Mouse (Mus musculus) inflammation-experienced regulatory T-cells, adult 6 months (primary cell): Measurements from ENCODE around the gene Rin2. TPM values are rescaled to one million over a fixed set of nuclear protein-coding genes. Genes with fewer than 3 reads are reported as not detected.

Experiments used
- ATAC-seq: one replicate; pipeline ENCODE4 v1.8.0; 2017
- polyA plus RNA-seq, 3 experiments: library from polyadenylated mRNA; unstranded; fragments of 100-300 nt; shearing (Covaris generic); gene quantifications; one replicate each; pipeline ENCODE4 v1.2.1; 2017

Gene Rin2
- polyA plus RNA-seq, result 1 to 10 TPM; 2.0 to 2.3 (median 2.1) TPM

DNA sequence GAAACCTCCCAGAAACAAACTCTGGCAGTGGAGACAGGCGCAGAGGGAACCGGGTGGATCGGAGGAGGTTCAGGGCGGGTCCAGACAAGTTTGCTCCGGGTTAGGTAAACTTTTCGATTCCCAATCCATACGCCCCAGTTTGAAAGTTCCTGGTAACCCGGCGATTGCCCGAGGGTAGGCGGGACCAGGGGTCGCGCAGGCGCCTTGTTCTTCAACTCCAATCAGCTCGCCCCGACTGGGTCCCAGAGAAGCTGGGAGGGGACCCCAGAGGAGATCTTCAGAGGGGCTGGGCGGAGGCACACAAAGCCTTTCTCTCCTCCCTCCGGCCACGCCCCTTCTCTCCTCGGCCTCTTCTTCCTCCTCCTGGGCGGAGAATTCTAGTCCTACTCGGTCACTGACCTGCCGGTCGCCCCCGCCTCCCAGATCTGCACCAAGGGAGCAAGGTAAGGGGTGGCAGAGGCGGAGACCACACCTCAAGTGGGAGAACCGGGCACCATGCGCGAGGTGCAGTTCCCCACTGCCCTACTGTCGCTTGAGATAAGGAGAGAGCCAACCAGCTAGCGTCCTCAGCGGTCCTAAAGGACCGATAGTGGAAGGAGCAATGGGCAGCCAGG lies at the start of gene Rin2:
Rin2 (plus strand) TSS at position 74 of the 614 bp plus-strand sequence.
- ATAC-seq, result no peak

DNA sequence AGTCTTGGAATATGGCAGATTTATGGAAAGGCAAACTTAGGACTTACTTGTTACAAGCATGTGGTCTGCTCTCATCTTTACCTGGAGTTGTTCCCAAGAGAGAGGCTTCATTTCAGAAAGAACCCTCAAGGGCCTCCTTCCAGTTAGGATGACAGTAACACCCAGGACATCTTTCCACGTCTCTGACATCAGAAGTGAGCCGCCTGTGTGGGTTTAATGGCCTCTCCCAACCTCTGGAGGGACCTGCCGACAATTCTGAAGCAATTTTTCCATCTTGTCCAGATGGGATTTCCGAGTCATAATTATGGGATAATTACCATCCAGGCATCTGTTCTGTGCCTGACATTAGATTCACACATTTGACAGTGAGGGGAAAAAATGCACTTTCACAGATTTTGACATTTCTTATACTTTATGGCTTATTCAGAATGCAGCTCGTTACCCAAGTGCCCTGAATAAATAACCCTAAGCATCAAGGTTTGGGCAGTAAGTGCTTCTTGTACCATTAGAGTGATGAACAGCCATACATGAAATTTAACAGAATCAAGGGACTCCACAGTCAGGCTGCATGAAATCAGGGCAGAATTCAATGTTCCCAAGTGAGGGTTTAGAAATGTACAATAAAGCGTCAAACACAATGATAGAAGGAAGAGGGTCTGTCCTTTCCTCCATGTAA lies 43.8 kb upstream of the Rin2 start:
- ATAC-seq, result no peak

DNA sequence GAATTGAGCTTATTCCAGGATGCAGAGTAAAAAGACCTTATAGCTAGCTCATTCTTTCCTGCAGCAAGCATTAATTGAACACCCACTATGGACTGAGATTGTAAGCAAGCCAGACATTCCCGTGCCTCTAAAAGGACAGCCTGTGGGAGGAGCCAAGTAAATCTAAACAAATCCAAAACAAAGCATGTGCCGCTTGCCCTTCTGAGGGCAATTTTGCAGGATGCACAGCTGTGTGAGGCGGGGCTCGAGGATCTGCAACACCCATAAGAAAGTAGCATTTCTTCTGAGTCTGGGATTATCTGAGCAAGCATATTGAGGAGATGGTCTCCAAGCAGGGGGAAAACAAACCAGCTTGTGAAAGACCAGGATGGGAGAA lies 43.2 kb upstream of the Rin2 start:
- ATAC-seq, result no peak

DNA sequence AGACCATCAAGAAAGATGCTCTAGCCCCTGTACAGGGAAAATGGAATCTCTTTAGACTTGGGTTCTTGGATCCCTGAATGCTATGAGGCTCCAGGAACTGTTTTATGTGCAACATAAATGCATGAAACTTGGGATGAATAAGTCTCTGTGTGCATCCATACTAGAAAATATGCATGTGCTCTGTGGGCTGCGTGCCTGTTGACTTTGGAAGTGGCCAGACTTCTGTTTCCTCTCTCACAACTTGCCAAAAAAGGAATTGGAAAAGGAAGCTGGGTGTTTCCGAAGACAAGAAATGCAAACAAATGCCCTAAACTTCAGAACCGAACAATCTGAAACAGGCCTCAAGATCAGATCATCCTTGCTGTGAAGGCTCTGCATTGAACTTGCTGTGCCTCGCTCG lies 41.2 kb upstream of the Rin2 start:
- ATAC-seq, result no peak

DNA sequence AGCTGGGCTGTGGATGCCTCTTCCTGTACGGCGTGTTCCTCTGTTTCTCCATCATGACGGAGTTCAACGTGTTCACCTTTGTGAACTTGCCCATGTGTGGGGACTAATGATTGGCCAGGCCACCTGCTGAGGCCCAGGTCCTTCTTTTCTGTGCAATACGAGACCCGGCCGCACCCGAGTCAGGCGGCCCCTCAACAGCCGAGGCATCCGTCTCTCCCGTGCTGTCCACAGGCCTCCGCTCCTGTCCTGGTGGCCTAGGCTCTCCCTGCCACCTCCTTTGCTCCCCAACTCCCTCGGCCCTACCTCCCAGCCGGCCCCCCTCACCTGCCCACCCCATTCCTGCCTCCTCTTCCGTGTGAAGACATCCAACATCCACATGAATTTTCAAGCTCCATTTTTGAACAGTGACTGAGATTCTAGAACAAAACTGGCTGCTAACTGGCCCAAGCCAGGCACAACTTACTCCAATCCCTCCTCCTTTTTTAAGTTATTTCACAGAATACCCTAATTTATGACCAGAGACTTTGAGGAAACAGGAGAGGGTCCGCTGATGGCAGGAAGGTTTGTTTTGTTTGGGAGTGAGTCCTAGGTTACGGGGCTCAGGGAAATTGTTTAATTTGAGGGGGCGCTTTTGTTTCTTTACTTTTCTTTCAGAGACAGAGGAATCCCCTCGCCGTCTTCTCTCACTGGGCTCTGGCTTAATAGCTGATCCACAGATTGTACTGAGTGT lies 34.6 kb upstream of the Rin2 start:
- no peak for ATAC-seq

DNA sequence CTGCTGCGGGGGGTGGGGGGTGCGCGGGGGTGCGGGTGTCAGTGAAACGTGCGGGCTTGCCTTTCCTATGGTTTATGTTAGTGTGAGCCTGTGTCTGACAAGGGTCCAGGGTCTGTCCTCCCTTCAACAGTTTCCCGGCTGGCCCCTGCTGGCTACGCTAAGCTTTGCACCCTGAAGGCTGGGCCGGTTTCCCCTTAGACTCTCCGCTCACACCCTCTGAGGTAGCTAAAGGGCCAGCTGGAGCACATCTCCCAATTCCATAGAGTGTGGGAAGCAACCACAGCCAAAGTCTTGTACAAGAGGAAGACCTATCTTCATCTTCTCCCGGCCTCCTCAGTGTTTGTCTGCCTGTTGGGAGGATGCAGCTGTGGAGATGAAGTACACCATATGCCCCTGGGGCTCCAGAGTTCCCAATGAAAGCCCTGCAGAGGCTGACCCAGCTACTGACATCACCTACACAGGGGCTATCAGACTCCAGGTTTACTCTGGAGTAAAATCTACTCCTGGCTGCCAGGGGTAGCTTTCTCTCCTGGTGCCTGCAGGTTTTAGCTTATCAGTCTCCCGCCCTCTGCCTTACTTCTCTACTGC lies 19.5 kb upstream of the Rin2 start:
- ATAC-seq, result no peak

DNA sequence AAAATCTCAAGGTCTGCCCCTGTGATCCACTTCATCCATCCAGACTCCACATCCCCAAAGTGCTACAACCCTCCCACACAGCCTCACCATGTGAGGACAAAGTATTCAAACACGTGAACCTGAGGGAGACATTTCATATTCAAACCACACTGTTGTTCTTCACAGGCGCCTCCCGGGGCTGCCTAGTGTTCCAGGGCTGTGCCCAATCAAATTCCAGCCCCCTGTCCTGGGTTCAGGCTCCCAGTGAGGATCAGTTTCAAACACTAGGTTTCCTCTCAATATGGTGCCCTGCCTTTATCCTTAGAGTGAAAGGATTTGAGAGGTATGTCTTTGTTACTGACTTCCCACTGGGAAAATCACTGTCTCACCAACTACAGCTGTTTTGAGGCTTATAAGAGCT lies 18.9 kb upstream of the Rin2 start:
- no peak for ATAC-seq

DNA sequence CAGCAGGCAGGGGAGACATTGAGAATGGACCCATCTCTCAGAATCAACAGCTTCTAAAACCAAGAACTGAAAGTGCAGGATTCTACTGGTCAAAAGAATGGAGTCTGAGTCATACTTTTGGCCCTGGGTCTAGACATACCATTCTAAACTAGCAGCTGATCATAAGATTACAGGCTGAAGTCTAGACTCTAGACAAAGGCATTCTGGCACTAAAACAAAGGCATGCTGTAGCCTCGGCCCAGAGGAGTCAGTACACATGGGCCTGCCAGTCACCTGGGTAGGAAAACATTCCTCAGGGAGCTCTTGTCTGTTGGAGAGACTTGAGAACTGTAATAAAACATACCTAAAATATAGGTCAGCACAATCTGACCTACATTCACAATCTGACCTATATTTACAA lies 18.3 kb upstream of the Rin2 start:
- ATAC-seq, result no peak

DNA sequence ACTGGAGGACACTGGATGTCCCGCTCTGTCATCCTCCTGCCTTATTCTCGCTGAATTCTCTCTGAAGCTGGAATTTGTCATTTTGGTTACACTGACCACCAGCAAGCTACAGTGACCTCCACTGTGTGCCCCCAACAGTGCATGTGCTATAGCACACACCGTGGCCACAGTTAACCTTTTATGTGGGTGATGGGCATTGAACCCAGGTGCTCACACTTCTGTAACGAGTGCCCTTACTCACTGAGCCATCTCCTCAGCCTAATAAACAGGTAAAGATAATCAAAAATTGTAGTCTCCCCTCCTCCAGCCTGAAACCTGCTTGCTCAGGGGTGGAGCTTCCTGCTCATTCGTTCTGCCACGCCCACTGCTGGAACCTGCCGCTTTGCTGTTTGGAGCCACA lies 13.8 kb upstream of the Rin2 start:
- ATAC-seq, result no peak

DNA sequence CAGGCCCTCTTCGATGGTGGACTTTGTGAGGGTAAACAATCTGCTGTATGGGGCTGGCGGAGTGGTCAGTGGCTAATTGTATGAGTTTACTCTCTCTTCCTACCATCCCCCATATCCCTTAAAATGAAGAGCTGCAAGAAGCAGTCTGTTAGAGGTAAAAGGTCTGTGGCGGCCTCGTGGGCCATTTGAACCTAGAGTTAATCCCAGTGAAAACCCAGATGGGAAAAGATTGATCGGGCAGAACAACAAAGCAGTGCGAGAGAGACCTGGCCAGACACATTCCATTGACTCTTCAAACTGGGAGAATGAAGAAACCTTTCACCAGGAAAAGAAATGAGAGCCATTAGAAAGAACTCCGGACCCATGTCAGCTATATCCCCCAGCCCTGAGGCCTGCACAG lies 11.1 kb upstream of the Rin2 start:
- no peak for ATAC-seq

DNA sequence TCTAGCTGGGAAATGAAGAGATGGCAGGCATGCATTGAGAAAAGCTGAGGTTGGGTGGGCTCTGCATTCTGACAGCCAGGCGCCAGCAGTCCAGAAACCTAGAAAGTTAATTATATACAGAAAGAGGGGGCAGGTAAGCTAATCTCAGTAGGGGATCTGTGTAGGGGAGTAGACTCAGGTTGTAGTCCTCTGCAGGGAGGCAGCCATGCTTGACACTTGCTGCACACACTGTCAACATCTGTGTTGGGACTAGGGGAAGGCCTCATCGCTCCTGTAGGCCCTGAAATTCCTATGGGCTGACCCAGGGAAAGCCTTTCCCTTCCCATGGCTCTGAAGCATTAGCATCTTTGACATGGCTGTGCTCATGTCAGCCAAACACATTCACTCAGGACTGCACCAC lies 10.7 kb upstream of the Rin2 start:
- no peak for ATAC-seq

DNA sequence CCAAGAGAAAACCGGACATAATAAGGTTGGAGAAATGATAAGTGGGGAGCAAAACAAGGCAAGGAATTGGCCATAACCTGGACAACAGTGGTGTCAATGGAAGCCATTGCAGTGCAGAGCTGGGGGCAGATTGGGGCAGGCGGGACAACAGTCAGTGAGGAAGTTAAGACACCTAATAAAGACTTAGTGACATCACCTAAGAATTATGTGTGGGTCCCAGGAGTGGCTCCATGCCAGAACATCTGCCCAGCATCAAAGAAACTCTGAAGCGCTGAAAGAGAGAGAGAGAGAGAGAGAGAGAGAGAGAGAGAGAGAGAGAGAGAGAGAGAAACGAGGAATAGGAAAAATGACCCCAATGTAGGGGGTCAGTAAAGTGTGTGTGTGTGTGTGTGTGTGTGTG lies 6.9 kb upstream of the Rin2 start:
- no peak for ATAC-seq

DNA sequence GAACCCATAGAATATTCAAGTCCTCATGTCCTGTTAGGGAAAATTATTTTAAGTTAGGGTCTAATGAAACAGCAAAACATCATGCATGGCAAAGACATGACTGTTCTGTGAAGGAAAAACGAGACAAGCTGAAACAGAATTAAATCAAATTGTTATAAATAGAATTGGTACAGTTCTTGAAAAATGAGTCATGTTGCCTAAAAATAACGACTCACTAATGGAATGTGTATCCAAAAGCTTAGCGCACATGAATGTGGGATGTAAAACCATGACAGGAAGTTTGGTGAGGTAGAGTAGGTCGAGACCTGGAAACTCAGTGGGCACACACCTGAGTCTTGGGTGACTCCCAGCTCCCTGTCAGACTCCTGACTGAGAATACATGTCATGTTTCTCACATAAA lies 4.9 kb upstream of the Rin2 start:
- no peak for ATAC-seq

DNA sequence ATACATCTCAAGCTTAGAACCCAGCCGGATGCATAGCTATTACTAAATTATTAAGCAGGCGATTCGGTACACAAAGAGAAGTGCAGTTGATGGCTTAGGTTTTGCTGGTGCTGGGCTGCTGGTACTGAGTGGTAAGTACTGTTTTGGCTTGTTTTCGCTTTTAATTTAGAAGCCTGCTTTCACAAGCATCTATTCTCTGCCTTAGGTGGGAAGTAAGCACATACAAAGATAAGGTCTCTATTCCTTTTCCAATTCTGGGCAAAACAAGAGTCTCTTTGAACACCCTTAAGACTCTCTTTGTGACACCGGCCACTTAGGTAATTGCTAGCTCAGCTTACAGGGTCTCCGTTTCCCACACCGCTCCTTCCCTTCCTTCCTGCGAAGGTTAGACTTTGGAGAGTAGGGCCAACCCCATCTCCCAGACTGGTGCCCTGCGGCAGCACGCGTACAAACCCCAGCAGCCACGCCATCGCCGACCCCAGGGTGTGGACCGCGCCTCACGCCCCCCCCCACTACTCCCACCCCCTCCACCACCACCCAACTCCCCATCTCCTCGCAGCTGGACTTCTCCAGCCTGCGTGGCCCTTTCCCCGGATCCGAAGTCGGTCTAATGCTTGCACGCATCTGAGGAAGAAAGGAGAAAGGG lies 396 bp upstream of the Rin2 start:
- no peak for ATAC-seq

DNA sequence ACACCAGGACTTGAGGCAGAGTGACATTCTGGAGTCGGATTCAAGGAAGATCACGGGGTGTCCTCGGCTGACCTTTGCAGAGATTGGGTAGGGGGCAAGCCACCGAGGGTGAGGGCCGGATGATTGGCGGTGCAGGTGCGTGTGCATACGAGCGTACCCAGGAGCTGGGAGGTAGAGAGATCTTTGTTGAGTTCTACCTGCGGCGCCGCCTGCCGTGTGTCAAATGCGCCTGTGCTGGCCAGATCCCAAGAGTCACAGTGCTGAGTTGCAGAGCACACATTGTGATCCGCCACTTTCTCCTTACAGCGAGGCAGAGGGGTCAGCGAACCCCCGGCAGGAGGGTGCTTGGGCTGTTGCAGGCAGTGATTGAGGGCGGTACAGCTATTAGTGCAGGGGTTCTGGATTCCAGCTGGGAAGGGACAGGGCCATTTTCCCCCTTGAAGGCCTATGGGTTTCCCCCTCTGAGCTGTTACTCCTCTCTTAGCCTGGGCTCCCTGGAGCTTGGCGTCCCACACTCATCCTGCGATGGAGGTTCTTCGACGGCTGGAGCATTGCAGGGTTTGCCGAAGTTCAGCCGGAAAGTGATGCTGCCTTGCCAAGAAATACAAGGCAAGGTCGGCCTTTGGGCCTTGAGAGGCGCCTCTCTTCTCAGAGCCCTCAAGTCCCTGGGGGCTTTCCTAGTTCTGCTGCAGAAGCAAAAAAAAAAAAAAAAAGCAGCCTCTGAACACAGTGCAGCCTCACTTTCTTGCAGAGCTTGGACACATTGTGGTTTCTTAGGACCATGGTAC lies 935 bp downstream of the Rin2 start:
- no peak for ATAC-seq

DNA sequence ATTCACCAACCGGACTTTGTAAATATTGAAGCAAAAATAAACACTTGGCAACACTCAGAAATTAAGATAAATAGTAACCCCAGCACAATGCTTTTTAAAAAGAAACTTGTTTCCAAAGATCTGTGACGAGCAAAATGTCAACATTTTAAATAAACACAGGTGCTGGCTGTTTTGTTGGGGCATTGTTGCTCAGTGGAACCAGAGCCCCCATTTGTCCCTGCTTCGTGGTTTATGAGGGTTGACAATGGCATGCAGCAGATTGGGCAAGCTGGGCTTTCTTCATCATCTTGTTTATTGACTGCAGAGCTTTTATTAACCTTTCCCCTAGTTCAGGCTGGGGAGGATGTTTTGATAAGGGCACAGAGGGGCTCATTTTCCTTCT lies 1.5 kb downstream of the Rin2 start:
- ATAC-seq, result no peak

DNA sequence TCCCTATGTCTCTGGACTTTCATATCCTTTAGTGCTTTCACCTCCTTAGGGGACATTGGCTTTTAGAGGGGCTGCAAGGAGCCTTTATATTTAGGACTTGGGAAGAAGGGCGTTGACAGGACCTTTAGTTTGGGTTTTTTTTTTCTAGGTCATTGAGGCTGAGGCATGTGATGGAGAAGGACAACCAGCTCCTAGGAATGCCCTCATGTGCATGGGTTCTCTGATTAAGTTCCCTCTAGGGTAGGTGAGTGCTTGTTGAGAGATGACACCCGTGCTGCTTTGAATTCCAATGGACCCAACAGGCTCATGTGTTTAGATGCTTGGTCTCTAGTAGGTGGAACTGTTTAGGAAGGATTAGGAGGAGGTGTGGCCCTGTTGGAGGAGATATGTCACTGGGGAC lies 1.9 kb downstream of the Rin2 start:
- ATAC-seq, result no peak

DNA sequence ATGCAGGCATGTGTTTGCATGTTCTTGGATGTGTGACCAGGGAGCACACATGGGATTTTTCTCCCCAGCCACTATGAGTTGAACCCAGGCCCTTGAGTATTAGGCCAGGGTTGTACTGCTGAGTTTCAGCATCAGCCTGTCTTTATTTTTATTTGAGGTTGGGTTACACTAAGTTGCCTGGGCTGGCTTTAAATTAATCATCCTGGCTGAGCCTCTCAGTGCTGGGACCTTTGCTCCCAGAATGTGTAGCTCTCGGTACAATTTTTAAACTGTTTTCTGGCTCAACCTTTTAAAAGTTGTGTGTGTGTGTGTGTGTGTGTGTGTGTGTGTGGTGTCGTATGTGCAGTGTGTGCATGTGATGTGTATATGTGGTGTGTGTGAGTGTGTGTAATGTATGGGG lies 5.1 kb downstream of the Rin2 start:
- no peak for ATAC-seq

DNA sequence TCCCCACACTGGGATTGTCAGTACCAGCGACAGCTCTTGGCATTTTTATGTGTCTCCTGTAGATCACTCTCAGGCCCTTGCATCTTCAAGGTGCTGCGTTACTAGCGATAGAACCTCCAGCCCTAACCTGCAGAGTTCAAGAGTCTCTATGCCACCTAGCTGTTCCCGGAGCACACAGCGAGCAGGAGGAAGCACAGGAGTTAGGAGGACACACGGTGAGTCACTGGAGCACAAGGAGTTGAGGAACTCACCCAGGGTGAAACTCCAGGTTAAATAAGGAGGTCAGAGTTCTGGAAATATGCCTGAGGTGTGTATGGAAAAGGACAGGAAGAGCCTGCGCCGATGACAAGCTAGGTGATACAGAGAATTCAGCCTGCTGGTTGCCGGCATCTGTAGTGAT lies 5.7 kb downstream of the Rin2 start:
- ATAC-seq, result no peak

DNA sequence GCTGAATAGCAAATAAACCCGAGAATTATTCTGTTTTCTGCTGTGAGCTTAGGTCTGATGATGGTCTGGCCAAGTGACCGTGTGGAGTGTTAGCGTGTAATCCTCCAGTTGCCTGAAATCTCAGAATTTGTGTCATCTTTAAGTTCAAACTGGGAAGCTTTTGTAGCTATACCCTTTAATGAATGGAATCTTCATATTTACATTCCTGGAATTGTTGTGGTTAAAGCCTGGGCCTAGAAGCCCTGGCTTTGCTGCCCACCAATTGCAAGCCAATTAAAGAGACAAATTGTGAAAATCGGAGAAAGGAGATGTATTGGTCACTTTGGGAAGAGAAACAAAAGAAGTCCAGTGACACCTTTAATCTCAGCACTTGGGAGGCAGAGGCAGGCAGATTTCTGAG lies 6.6 kb downstream of the Rin2 start:
- ATAC-seq, result no peak

DNA sequence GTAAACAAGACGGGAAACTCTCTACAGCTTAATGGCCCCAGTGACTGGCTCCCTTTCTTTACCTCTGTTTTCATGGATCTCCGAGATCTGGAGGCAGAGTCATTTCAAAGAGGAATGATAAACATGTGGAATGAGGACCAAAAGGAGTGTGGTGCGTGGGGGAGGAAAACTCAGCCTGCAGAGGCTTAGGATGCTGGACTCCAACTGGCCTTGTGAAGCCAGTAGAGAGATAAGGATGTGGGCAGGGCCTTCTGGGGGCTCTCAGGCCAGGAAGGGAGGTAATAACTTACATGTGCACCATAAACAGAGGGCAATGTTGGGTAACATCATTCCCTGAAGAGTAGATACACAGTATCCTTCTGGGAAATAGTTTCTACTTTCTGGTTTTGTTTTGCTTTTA lies 7.9 kb downstream of the Rin2 start:
- ATAC-seq, result no peak

DNA sequence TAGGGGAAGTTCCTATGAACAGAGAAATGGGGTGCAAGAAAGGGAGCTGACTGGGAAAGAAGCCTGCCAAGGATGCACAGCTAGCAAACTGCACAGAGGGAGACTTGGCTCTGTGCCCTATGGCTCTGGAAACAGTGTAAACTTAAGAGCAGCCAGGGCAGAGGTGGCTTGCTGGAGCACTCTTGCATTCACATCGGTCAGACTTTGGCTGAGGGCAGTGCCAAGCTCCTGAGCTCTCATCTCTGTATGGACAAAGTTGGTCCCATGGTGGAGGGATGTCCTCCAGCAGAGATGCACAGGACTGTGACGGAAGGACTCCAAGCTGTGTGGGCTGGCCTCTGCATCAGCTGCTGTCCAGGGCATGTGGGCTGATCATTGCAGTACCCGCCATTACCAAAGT lies 8.5 kb downstream of the Rin2 start:
- no peak for ATAC-seq

DNA sequence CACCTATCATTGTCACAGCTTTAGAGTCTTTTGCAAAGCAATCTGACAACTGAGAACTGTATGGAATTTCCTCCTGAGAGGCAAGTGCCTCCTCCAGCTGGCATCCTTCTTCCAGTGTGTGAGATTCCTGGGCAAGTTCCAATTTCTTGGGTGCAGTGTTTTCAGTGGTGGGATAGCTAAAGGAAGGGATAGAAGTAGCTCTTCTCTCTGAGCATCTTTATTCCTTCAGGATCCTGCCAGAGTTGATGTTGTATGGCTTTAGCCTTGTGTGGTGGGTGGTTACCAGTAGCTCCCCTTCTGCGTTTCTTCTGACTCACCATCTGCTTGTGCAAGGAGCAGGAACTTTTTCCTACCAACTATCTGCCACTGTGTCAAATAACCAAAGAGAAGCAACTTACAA lies 9.1 kb downstream of the Rin2 start:
- ATAC-seq, result no peak
